Mouse (Mus musculus) brain, embryonic 14.5 days (tissue): ENCODE measurements around the gene Drap1.
A peak's percentile ranks its signal among the peaks of the same experiment; 100 is the strongest.

ENCODE experiments used
- CTCF ChIP-seq: fragments of 200-500 bp; IDR thresholded peaks from 2 replicates; pipeline ENCODE4 v1.5.1; 2012; ENCODE audit warnings: inconsistent platforms, mild to moderate bottlenecking, moderate library complexity, borderline replicate concordance; ENCODE audit not compliant: insufficient read depth, insufficient read length; ENCODE audit errors: extremely low read depth
- POLR2A ChIP-seq: fragments of 200-500 bp; IDR thresholded peaks from 2 replicates; pipeline ENCODE4 v1.6.1; 2012; ENCODE audit warnings: mild to moderate bottlenecking, inconsistent platforms, borderline replicate concordance; ENCODE audit not compliant: poor library complexity, insufficient read depth, insufficient read length, severe bottlenecking; ENCODE audit errors: extremely low read depth

DNA sequence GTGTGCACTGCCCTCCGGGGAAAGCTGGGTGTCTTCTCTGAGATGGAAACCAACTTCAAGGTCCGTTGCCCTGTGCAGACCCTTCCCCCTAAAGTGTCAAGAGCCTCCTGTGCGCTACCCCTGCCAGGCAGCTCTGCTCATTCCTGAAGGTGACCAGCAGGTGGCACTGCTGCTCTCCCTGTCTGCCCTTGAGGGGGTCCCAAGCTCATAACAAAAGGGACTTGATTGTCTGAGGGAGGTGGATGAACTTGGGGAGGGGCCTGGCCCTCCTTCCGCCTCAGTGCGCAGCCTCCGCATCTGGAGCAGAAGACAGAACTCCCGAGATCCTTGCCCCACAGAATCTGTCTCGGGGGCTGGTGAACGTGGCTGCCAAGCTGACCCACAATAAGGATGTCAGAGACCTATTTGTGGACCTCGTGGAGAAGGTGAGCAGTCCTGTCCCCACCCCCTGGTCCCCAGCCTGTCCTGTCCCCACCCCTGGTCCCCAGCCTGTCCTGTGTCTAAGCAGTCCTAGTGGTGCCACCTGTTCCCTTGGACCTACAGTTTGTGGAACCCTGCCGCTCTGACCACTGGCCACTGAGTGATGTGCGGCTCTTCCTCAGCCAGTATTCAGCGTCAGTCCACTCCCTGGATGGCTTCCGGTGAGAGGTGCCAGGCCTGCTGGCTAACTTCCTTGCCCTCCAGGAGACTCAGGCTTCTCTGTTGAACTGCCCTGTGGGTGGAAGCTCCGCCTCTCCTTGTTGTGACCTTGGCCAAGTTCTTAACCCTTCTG is 39.2 kb upstream of the Drap1 start:
- TF ChIP-seq CTCF (peak; percentile 96), POLR2A (no peak)
